Mouse (Mus musculus) G1E (cell line): ENCODE measurements at regions not wholly inside any gene's neighbourhood (a gene's known extent, or its start where the extent isn't known, plus 50 kb on each side); places are given as distances from the start of the nearest gene placed in this dataset.

Source experiments
- ATAC-seq: 2 replicates; pipeline ENCODE4 v1.8.0; 2016; ENCODE audit warnings: mild to moderate bottlenecking; ENCODE audit not compliant: insufficient number of reproducible peaks, poor library complexity, low FRiP score, severe bottlenecking; ENCODE audit errors: extremely low read depth
- DNase-seq: peaks from one replicate; pipeline ENCODE4 v3.0.0; 2012; ENCODE audit warnings: low spot score
- H3K27me3 ChIP-seq: 2 replicates; pipeline ENCODE4 v1.6.1; 2012; ENCODE audit warnings: mild to moderate bottlenecking, low read length, inconsistent platforms; ENCODE audit not compliant: insufficient read depth
- H3K36me3 ChIP-seq: replicated peaks from 2 replicates; pipeline ENCODE3; 2012; ENCODE audit warnings: mild to moderate bottlenecking, inconsistent platforms
- H3K4me1 ChIP-seq: 2 replicates; pipeline ENCODE4 v1.6.1; 2012; ENCODE audit warnings: low read depth, low read length, inconsistent platforms, mixed read lengths; ENCODE audit not compliant: insufficient read depth
- H3K4me3 ChIP-seq: 2 replicates; pipeline ENCODE4 v1.5.1; 2012; ENCODE audit warnings: low read depth, mild to moderate bottlenecking, inconsistent platforms, low read length, moderate library complexity, mixed read lengths
- H3K9me3 ChIP-seq: replicated peaks from 2 replicates; pipeline ENCODE4 v1.6.1; 2012; ENCODE audit warnings: inconsistent platforms
- CTCF ChIP-seq: IDR thresholded peaks from 2 replicates; pipeline ENCODE4 v1.5.1; 2012; ENCODE audit warnings: low read depth, low read length, inconsistent platforms, mixed read lengths
- GATA1 ChIP-seq: IDR thresholded peaks from 2 replicates; pipeline ENCODE4 v1.6.1; 2012; ENCODE audit warnings: borderline replicate concordance, low read length, inconsistent platforms, mixed read lengths
- GATA2 ChIP-seq: IDR thresholded peaks from 2 replicates; pipeline ENCODE4 v1.6.1; 2012; ENCODE audit warnings: low read depth, low read length, inconsistent platforms, borderline replicate concordance
- POLR2AphosphoS5 ChIP-seq: IDR thresholded peaks from 2 replicates; pipeline ENCODE4 v1.6.1; 2012; ENCODE audit warnings: low read depth, low read length, inconsistent platforms; ENCODE audit not compliant: insufficient replicate concordance
- TAL1 ChIP-seq: conservative IDR thresholded peaks from 2 replicates; pipeline ENCODE4 v1.6.1; 2012; ENCODE audit warnings: low read depth, low read length, inconsistent platforms, mixed read lengths

DNA sequence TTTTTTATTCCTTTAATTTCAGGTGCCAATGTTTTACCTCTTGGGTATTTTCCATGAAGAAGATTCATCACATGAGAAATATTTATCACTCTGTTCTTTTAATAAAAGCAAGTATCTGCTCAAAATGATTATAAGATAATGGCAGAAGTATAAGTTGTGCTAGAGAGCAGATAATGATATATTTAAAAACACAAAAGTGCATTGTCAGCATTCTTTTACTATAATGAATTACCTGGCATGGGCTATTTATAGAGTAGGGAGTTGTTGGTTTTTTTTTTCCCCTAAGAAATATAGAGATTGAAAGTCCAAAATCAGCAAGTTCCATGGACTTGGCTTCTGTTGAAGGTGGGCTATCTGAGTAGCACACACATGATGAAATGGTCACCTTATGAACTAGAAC is 292.7 kb downstream of the Pou4f1 start:
- Histone ChIP-seq H3K4me1 (no peaks in the 10 kb centered on the region), H3K4me3 (no peak overlapping the region), H3K9me3 (peaks cover 19% of the 10 kb centered on the region), H3K27me3 (no peaks in the 10 kb centered on the region), H3K36me3 (no peaks in the 10 kb centered on the region)
- ATAC-seq (no peak), DNase-seq (no peak)
- TF ChIP-seq GATA2 (no peak), CTCF (no peak), POLR2AphosphoS5 (no peak), TAL1 (no peak), GATA1 (no peak)

DNA sequence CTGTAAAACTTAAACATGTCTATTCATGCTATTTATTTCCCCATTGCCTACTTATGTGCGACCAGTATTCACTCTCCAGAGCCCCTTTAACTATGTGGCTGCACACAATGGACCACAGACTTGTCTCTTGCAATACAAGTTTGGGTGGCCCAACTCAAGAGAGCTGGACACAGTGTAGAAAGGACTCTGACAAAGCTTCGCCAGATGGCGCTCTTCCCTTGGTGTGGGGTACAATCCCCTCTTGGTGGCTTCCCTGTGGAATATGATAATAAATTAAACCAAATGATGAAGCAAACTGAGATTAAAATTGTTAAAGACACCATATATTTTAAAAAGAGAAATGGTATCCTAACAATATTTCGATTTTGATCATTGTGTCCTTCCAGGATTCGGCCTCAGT is 302.6 kb upstream of the Ednrb start:
- ATAC-seq (no peak), DNase-seq (no peak)
- H3K9me3 ChIP-seq, result peaks cover 16% of the 10 kb centered on the region
- TF ChIP-seq GATA1 (no peak), GATA2 (no peak), CTCF (no peak), TAL1 (no peak), POLR2AphosphoS5 (no peak)
- no peaks in the 10 kb centered on the region for H3K4me1 ChIP-seq
- no peaks in the 10 kb centered on the region for H3K27me3 ChIP-seq
- no peak overlapping the region for H3K4me3 ChIP-seq
- H3K36me3 ChIP-seq, result no peaks in the 10 kb centered on the region

DNA sequence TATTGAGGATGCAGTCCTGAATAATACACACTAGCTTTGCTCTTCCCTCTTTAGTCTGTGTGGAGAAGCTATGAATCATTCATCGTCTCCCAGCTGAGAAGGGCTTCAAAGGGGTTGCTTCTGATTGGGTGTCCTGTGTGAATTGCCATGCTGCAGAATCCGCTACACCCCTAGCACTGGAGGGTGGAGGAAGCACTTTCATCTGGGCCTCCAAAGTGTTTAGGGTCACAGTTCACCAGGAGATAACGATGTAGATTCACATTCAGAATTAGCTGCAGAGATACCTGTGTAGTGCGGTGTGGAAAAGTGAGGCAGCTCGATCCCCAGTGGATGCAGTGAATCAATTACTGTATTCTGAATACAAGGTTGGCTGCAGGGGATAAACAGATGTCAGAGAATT is 301.2 kb upstream of the Ednrb start:
- Histone ChIP-seq H3K4me1 (no peaks in the 10 kb centered on the region), H3K27me3 (no peaks in the 10 kb centered on the region), H3K4me3 (no peak overlapping the region), H3K9me3 (peaks cover 14% of the 10 kb centered on the region), H3K36me3 (no peaks in the 10 kb centered on the region)
- TF ChIP-seq CTCF (no peak), POLR2AphosphoS5 (no peak), TAL1 (no peak), GATA2 (no peak), GATA1 (no peak)
- ATAC-seq, result no peak
- no peak for DNase-seq

DNA sequence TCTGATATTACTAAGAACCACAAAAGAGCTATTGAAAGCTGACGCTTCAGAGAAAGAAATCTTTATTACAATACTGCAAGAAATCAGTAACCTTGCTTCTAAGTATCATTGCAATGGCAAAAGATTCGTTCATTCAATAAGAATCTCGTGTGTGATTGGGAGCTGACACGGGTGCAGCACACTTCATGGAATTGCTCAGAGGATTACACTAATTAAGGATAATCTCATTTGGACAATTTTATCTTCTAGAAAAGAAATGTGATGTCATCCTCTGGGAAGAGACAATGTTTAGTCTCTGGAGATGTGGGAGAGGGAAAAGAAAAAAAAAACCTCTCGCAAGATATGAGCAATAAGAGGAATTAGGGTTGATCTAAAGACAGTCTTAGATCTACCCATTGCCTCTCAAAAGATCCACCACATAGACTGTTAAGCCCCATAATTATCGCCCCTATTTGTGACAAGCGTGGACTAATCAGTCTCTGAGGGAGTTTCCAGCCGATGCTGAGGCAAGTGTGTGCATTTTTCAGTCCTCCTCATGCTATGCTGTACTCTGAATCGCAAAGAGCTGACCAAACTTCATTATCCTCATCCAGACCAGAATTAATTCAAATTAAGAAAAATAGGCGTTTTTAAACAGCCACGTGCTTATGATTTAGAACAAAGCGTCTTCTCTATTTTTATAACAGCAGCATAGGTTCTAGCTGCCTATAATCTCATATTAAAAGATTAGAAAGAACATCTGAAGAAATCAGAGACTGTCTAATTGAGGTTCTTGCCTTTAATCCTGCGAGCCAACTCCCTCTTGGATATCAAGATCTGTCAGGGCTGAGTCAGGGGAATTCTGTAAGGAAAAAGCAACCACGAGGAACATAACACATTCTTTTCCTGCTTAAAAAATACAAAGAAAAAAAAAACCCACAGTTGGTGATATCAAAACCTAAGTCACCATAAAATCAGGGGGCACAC is 271.1 kb upstream of the Ednrb start:
- ATAC-seq, result no peak
- Histone ChIP-seq H3K36me3 (no peaks in the 10 kb centered on the region), H3K4me3 (no peak overlapping the region), H3K27me3 (no peaks in the 10 kb centered on the region), H3K9me3 (peaks cover 12% of the 10 kb centered on the region), H3K4me1 (no peaks in the 10 kb centered on the region)
- no peak for DNase-seq
- no peak for TF ChIP-seq CTCF
- no peak for TF ChIP-seq TAL1
- TF ChIP-seq POLR2AphosphoS5, result no peak
- TF ChIP-seq GATA2, result no peak
- no peak for TF ChIP-seq GATA1

DNA sequence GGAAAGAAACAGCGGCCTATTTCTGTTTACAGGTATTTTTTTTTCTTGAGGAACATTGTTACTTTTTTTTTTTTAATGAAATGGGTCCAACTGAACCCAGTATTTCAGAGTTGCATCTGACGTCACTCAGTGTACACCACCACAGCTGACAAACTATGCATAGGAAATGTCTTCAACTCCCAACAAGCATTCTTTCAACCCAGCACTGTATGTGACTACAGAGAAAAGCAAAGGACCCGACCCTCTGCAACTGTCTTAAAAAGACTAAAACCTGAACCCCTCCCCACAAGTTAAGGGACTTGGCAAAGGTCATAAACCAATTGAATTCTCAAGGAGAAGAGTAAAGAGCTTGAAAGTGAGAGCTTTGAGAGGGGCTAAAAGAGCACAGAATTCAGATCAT is 270.0 kb upstream of the Ednrb start:
- Histone ChIP-seq H3K36me3 (no peaks in the 10 kb centered on the region), H3K4me1 (no peaks in the 10 kb centered on the region), H3K4me3 (no peak overlapping the region), H3K27me3 (no peaks in the 10 kb centered on the region), H3K9me3 (peaks cover 5% of the 10 kb centered on the region)
- ATAC-seq (no peak), DNase-seq (no peak)
- no peak for TF ChIP-seq GATA2
- no peak for TF ChIP-seq CTCF
- TF ChIP-seq GATA1, result no peak
- no peak for TF ChIP-seq POLR2AphosphoS5
- no peak for TF ChIP-seq TAL1

DNA sequence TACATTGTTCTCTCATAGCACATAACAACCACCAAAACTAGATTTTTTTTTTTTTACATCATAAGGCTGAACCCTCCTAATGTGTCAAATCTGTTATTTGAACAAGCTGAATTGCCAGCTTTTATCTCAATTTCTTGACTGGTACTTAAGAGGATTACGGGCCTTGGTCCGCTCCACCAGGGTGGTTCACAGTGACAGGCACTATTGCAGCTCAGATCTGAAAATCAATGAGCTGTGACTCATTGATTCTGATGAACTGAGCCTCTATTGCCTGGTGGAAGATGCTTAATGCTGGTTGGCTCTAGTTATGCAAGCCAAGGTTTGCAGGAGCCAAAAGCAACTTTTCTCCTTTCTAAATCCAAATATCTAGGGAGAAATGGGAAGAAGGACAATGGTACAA is 269.2 kb upstream of the Ednrb start:
- no peak for ATAC-seq
- H3K4me3 ChIP-seq, result no peak overlapping the region
- TF ChIP-seq GATA1 (no peak), CTCF (no peak), TAL1 (no peak), POLR2AphosphoS5 (no peak), GATA2 (no peak)
- no peak for DNase-seq
- no peaks in the 10 kb centered on the region for H3K4me1 ChIP-seq
- no peaks in the 10 kb centered on the region for H3K36me3 ChIP-seq
- H3K27me3 ChIP-seq, result no peaks in the 10 kb centered on the region
- peaks cover 5% of the 10 kb centered on the region for H3K9me3 ChIP-seq
